Mouse (Mus musculus) left cerebral cortex, postnatal 10 days (tissue): ENCODE results near the gene Chd1l. TPM values are rescaled to one million over a fixed set of nuclear protein-coding genes. Genes with fewer than 3 reads are reported as not detected.

Experiments used
- DNase-seq, 2 experiments: peaks; one replicate each; pipeline ENCODE4 v3.0.0; 2021 to 2022; ENCODE audit warnings: low spot score in 2 of 2, mixed read lengths in 1 of 2; ENCODE audit errors: extremely low spot score in 1 of 2
- intact Hi-C: fragments of 180-260 bp; cut with DNase I; formaldehyde crosslinking; loops from one replicate; pipeline ENCODE4 v1.15.1; 2025
- total RNA-seq, 2 experiments: library from RNA; stranded (reverse); gene quantifications; 2 replicates each; pipeline ENCODE4 v1.2.3; 2021

Chd1l gene
- total RNA-seq, 2 experiments from 2014 or later: 8.9 to 9.1 TPM

DNA sequence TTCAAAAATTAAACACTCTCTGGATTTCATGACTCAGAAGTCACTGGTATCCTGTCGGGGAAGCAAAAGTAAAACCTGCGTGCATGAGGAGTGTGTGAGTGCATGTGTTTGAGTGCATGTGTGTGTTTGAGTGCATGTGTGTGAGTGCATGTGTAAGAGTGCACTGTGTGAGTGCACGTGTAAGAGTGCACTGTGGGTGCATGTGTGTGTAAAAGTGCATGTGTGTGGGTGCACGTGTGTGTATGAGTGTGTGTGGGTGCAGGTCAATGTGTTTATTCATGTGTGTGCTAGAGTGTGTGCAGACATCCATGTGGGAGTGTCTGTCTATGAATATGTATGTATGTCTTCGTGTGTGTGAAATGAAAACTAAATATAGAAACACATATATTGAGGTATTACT lies 51.4 kb downstream of the Chd1l start:
- intact Hi-C loops: no loop called here
- no peak for DNase-seq

DNA sequence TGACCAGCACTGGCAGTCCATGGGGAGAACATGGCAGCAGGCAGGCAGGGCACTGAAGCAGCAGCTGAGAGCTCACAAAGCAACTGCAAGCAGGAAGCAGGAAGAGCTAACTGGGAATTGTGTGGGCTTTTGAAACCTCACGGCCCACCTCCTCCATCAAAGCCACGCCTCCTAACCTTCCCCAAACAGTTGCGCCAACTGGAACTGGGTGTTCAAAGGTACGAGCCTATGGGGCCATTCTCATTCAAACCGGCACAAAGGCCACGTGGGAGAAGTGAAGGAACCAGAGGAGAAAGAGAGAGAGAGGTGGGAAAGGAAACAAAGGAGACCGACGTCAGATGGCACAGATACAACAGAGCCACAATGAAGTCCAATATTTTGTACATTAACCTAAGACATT lies 63.8 kb downstream of the Chd1l start:
- intact Hi-C loops: no loop called here
- DNase-seq: no peak

DNA sequence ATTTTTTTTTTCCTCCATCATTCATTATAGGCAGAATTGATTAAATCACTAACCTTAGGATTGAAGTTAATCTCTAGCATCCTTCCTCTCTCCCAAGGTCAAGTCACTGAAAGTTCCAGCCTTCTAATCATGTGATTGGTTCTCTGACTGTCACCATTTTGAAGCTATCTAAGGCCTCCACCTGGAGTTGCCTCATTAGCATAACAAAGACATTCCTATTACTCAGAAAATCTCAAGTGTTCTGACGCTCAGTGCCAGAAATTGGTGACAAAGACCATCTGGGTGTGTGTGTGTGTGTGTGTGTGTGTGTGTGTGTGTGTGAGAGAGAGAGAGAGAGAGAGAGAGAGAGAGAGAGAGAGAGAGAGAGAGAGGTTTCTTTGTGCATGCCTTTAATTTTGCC lies 69.8 kb downstream of the Chd1l start:
- intact Hi-C loops: no loop called here
- no peak for DNase-seq

DNA sequence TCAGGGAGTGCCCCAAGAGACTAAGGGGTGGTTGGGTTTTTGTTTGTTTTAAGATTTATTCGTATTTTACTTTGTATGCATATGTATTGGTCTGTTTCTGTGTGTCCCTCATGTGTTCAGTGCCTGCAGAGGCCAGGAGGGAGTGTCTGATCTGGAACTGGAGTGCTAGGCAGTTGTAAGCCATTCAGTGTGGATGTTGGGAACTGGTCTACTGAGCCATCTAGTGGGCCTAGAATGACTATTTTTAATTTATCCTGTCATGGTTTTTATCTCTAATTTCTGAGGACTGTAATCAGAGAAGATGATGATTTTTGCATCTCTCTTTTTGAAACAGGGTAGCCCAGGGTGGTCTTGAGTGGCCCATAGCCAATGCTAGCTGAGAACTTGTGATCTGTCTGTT lies 71.4 kb downstream of the Chd1l start:
- DNase-seq: no peak
- intact Hi-C loops: no loop called here

DNA sequence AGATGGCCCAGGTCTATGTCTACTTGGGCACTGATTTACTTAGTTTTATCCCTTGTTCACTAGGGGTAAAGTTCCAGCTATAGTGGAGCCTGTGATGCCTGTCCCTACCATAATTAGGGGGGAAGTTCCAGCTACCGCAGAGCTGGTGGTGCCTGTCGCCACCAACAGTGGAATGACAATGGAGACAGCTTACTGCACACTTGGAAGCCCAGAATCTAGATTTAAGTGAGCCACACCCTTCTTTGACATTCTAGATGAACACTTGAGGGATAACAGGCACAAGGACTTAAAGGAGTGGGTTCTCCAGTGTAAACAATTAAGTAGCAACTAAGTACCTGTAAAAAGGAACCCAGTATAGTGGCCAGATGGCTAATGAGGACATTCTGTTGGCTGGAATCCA lies 73.0 kb downstream of the Chd1l start:
- no peak for DNase-seq
- intact Hi-C loops: no loop called here

DNA sequence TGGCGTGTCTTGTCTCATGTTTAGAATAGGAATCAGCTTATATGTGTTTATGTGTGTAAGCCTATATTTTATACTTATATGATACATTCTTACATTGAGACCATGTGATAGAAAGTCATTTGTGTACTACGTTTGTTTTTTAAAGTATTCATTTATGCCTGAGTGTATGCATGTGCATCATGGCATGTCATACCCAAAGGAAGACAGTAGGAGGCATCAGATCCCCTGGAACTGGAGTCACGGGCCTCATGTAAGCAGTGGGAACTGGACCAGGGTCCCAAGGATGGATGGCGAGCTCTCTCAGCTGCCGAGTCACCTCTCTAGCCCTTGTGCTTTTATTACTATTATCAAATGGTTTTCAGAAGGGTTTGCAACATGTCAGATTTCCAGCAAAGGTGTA lies 74.3 kb downstream of the Chd1l start:
- no peak for DNase-seq

DNA sequence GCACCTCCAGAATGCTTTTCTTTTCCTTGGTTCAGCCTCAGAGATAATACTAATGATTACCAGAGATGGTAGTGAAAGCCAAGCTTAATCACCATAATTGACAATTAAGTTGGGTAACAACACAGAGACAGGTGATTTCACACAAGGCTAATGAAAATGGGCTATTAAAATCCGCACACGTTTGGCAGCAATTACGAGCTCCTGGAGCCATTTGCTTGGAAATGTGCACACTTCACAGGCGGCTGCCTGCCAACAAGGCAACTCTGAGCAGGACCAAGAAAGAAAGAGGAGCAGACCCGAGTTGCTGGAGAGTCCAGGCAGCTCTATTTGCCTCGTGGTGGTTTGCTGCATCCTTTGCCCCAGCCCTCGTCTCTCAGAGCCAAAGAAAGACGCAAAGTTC lies 84.5 kb downstream of the Chd1l start:
- DNase-seq: no peak
- intact Hi-C loops: no loop called here

More for the DNA sequence above, 74.3 kb downstream of the Chd1l start:
- intact Hi-C loops: no loop called here

DNA sequence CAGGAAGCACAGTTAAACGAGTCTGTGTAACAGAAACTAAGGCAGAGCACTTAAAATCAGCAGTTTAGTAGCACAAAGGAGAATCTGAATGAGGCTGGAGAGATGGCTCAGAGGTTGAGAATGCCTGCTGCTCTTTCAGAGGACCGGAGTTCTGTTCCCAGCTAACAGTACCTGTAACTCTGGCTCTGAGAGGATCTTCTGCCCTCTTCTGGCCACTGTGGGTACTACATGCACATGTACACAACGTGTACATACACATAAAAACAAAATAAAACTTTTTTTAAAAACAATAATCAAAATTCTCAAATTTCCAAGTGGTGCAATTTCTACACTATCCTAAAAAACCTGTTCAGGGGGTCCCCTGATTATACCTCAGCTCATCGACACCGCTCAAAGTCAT lies 85.2 kb downstream of the Chd1l start:
- DNase-seq: peak in 1 of 2 experiments; percentile 30
- intact Hi-C loops: no loop called here

DNA sequence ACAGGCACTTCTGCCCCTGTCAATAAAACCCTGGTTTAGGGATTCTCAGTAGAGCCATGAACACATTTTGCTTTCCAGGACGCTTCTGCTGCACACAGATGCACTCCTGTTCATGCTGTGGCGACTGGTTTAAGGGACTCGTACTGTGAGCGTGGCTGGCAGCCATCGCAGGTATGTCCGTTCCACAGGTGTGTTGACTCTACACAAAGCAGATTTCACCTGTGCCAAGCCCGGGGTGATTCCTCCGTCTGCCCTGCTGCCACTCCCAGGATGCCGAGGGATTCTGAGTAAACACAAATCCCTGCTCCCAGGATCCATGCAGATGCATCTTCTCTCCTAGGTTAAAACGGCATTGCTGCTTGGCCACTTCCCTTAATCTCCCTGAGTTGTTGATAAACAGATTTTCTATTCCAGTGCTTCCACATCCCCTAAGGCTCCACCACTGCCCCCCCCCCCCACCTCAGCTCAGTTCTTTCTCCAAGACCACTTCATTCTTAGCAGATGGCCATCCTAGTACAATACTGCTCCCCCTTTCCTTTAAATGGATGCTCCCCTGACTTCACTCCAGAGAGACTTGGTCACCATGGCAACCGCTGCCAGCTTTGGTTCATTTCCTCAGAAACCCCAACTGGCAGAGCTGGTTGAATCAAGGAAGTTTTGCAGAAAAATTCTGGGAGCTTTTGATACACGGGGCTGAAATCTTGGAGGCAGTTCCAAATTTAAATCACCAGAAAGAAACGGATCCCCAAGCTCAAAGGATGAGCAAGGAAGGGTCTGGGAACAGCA lies 87.9 kb downstream of the Chd1l start:
- intact Hi-C loops: no loop called here
- peak; percentile 85 to 92 for DNase-seq

DNA sequence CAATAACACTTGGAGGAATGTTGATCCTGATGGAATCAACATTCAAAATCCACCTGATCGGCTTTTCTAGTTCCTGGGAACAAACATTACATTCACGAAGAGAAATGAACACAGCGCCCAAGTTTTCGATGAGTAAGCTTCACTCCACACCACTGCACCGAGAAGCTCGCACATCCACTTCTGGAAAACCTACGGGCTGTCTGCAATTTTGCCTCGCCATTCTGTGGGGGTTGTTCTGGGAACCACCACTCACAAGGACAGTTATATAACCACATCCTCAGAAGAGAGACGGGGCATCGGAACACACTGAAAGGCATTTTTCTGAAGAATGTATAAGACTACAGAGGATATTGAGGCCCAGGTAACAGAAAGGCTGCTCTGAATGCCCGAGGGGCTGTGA lies 90.1 kb downstream of the Chd1l start:
- no peak for DNase-seq

DNA sequence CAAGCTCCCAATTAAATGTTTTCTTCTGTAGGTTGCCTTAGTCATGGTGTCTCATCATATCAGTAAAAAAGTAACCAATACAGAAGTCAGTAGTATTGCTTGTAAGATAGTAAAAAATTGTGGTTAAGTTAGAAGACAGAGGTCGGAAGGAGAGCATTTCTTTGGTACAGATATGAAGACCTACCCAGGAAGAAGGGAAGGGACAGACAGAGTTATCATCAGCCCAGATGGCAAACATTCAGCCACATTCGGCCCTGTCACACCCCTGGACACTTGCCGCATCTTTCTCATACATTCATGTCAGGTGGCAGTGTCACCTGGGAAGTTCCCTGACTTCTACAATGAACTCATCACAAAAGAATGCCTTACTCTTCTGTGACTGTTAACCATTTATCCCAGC lies 97.7 kb downstream of the Chd1l start:
- no peak for DNase-seq
- intact Hi-C loops: no loop called here

More for the DNA sequence above, 90.1 kb downstream of the Chd1l start:
- intact Hi-C loops: no loop called here

Other genes starting within 250 kb of the Chd1l start
- gene Olfr1402, start 188.2 kb downstream of the Chd1l start, total RNA-seq: not detected
- 1 to 10 TPM; 1.4 to 1.6 TPM for gene Fmo5, start 18.6 kb upstream of the Chd1l start, total RNA-seq
- gene Prkab2, start 48.0 kb upstream of the Chd1l start, total RNA-seq: 10 to 100 TPM; 32.9 to 34.8 TPM
- not detected for gene Gm17651, start 64.5 kb upstream of the Chd1l start, total RNA-seq